Mouse (Mus musculus) midbrain, embryonic 12.5 days (tissue): ENCODE data around the gene 2010111I01Rik. TPM values are rescaled to one million over a fixed set of nuclear protein-coding genes. Genes with fewer than 3 reads are reported as not detected.

Experiments used
- ATAC-seq: fragments of 200-750 bp; cut with Nextera tagmentation; 2 replicates; pipeline ENCODE4 v1.8.0; 2017; ENCODE audit warnings: low read depth, moderate TSS enrichment, moderate library complexity; ENCODE audit not compliant: low FRiP score
- H3K27ac ChIP-seq: fragments of 300-500 bp; sonication (generic); replicated peaks from 2 replicates; pipeline ENCODE4 v1.5.1; 2016; ENCODE audit warnings: mild to moderate bottlenecking
- H3K27me3 ChIP-seq: fragments of 300-500 bp; sonication (generic); 2 replicates; pipeline ENCODE4 v1.6.1; 2016; ENCODE audit warnings: mild to moderate bottlenecking
- H3K36me3 ChIP-seq: fragments of 300-500 bp; sonication (generic); 2 replicates; pipeline ENCODE4 v1.6.1; 2016
- H3K4me1 ChIP-seq: fragments of 300-500 bp; sonication (generic); 2 replicates; pipeline ENCODE4 v1.6.1; 2016
- H3K4me2 ChIP-seq: fragments of 300-500 bp; sonication (generic); replicated peaks from 2 replicates; pipeline ENCODE4 v1.6.1; 2016; ENCODE audit warnings: mild to moderate bottlenecking, moderate library complexity
- H3K4me3 ChIP-seq: fragments of 300-500 bp; sonication (generic); 2 replicates; pipeline ENCODE4 v1.5.1; 2016; ENCODE audit warnings: mild to moderate bottlenecking
- H3K9ac ChIP-seq: fragments of 300-500 bp; sonication (generic); replicated peaks from 2 replicates; pipeline ENCODE4 v1.6.1; 2016; ENCODE audit warnings: mild to moderate bottlenecking, moderate library complexity
- H3K9me3 ChIP-seq: fragments of 300-500 bp; sonication (generic); 2 replicates; pipeline ENCODE4 v1.6.1; 2016; ENCODE audit warnings: mild to moderate bottlenecking
- WGBS: fragments of 180-500 bp; shearing (Covaris S2); methylation state at CpG from one replicate; pipeline ENCODE4 v1.1.7; 2016; 5-methylcytosine and 5-hydroxymethylcytosine counted together
- polyA plus RNA-seq: library from polyadenylated mRNA; unstranded; fragments of >200 nt; fragmentation: Nextera tagmentation; extraction: Ambion mirVana; gene quantifications from 2 replicates; pipeline ENCODE4 v1.2.1, GENCODE M21; 2016

The 2010111I01Rik gene
- polyA plus RNA-seq, 1 experiment from 2014 or later, result 35.7 TPM

GRCm38 (mm10) chr13:63092299-63092698 lies 127.6 kb downstream of the 2010111I01Rik start:
- H3K36me3 ChIP-seq, result no peaks in the 10 kb centered on the region
- no peaks in the 10 kb centered on the region for H3K9me3 ChIP-seq
- WGBS, result 82% methylated on average over 2 of the region's 2 CpGs
- no peak overlapping the region for H3K9ac ChIP-seq
- H3K4me1 ChIP-seq, result peaks cover 11% of the 10 kb centered on the region
- H3K27me3 ChIP-seq, result 0 out of 2 replicates have a peak, but pooled peaks cover 5% of the 10 kb centered on the region
- no peak overlapping the region for H3K4me3 ChIP-seq
- no peak overlapping the region for H3K27ac ChIP-seq
- H3K4me2 ChIP-seq, result no peak overlapping the region
- no peak for ATAC-seq

GRCm38 (mm10) chr13:63092874-63093273 lies 128.2 kb downstream of the 2010111I01Rik start:
- H3K9me3 ChIP-seq, result no peaks in the 10 kb centered on the region
- no peak overlapping the region for H3K9ac ChIP-seq
- H3K4me1 ChIP-seq, result peaks cover 11% of the 10 kb centered on the region
- 0 out of 2 replicates have a peak, but pooled peaks cover 5% of the 10 kb centered on the region for H3K27me3 ChIP-seq
- no peak overlapping the region for H3K27ac ChIP-seq
- no peak for ATAC-seq
- no peak overlapping the region for H3K4me2 ChIP-seq
- 88% methylated on average over 2 of the region's 2 CpGs for WGBS
- H3K4me3 ChIP-seq, result no peak overlapping the region
- H3K36me3 ChIP-seq, result no peaks in the 10 kb centered on the region

GRCm38 (mm10) chr13:63093636-63094035 lies 128.9 kb downstream of the 2010111I01Rik start:
- Histone ChIP-seq H3K36me3 (no peaks in the 10 kb centered on the region), H3K27ac (no peak overlapping the region), H3K4me1 (peaks cover 11% of the 10 kb centered on the region), H3K4me3 (no peak overlapping the region), H3K9me3 (no peaks in the 10 kb centered on the region), H3K27me3 (0 out of 2 replicates have a peak, but pooled peaks cover 5% of the 10 kb centered on the region), H3K4me2 (no peak overlapping the region), H3K9ac (no peak overlapping the region)
- 80% methylated on average over 6 of the region's 6 CpGs for WGBS
- no peak for ATAC-seq

GRCm38 (mm10) chr13:63094317-63095131 lies 129.8 kb downstream of the 2010111I01Rik start:
- H3K4me2 ChIP-seq, result no peak overlapping the region
- H3K36me3 ChIP-seq, result no peaks in the 10 kb centered on the region
- no peak overlapping the region for H3K4me3 ChIP-seq
- H3K27me3 ChIP-seq, result 0 out of 2 replicates have a peak, but pooled peaks cover 5% of the 10 kb centered on the region
- H3K9ac ChIP-seq, result no peak overlapping the region
- H3K4me1 ChIP-seq, result peaks cover 11% of the 10 kb centered on the region
- H3K27ac ChIP-seq, result no peak overlapping the region
- H3K9me3 ChIP-seq, result no peaks in the 10 kb centered on the region
- 12% methylated on average over 8 of the region's 8 CpGs for WGBS
- no peak for ATAC-seq

- H3K4me1 ChIP-seq, result peaks cover 11% of the 10 kb centered on the region
- no peak overlapping the region for H3K9ac ChIP-seq
- no peak overlapping the region for H3K4me2 ChIP-seq
- H3K9me3 ChIP-seq, result no peaks in the 10 kb centered on the region
- no peaks in the 10 kb centered on the region for H3K36me3 ChIP-seq
- no peak overlapping the region for H3K27ac ChIP-seq
- H3K27me3 ChIP-seq, result 0 out of 2 replicates have a peak, but pooled peaks cover 5% of the 10 kb centered on the region
- ATAC-seq, result no peak
- no peak overlapping the region for H3K4me3 ChIP-seq
- WGBS, result 68% methylated on average over 3 of the region's 3 CpGs
Observed at GRCm38 (mm10) chr13:63096764-63097163, 132.1 kb downstream of the 2010111I01Rik start.

GRCm38 (mm10) chr13:63097440-63097930 lies 132.8 kb downstream of the 2010111I01Rik start:
- no peak for ATAC-seq
- H3K27me3 ChIP-seq, result 0 out of 2 replicates have a peak, but pooled peaks cover 5% of the 10 kb centered on the region
- 92% methylated on average over 8 of the region's 8 CpGs for whole genome bisulfite sequencing
- no peaks in the 10 kb centered on the region for H3K9me3 ChIP-seq
- no peak overlapping the region for H3K4me2 ChIP-seq
- no peak overlapping the region for H3K4me3 ChIP-seq
- no peak overlapping the region for H3K9ac ChIP-seq
- no peaks in the 10 kb centered on the region for H3K36me3 ChIP-seq
- no peak overlapping the region for H3K27ac ChIP-seq
- H3K4me1 ChIP-seq, result peaks cover 11% of the 10 kb centered on the region

- Histone ChIP-seq H3K27me3 (no peaks in the 10 kb centered on the region), H3K4me2 (no peak overlapping the region), H3K9ac (no peak overlapping the region), H3K4me3 (no peak overlapping the region), H3K4me1 (no peaks in the 10 kb centered on the region), H3K27ac (no peak overlapping the region), H3K9me3 (no peaks in the 10 kb centered on the region), H3K36me3 (no peaks in the 10 kb centered on the region)
- no peak for ATAC-seq
- 76% methylated on average over 12 of the region's 12 CpGs for WGBS
Observed at GRCm38 (mm10) chr13:63101761-63102160, 137.1 kb downstream of the 2010111I01Rik start.

GRCm38 (mm10) chr13:63102848-63103585 lies 138.3 kb downstream of the 2010111I01Rik start:
- Histone ChIP-seq H3K9me3 (no peaks in the 10 kb centered on the region), H3K36me3 (no peaks in the 10 kb centered on the region), H3K27ac (no peak overlapping the region), H3K4me3 (no peak overlapping the region), H3K27me3 (no peaks in the 10 kb centered on the region), H3K4me1 (no peaks in the 10 kb centered on the region), H3K9ac (no peak overlapping the region), H3K4me2 (no peak overlapping the region)
- ATAC-seq, result peak; percentile 27; the same call in 1 of the 2 replicates
- WGBS, result 52% methylated on average over 8 of the region's 8 CpGs

- no peak overlapping the region for H3K9ac ChIP-seq
Observed at GRCm38 (mm10) chr13:63106574-63106973, 141.9 kb downstream of the 2010111I01Rik start.

GRCm38 (mm10) chr13:63108601-63109000 lies 143.9 kb downstream of the 2010111I01Rik start:
- Histone ChIP-seq H3K4me3 (no peak overlapping the region), H3K4me1 (peaks cover 15% of the 10 kb centered on the region), H3K27ac (no peak overlapping the region), H3K9ac (no peak overlapping the region), H3K4me2 (no peak overlapping the region), H3K36me3 (no peaks in the 10 kb centered on the region), H3K9me3 (peaks cover 3% of the 10 kb centered on the region; the same call in 1 of the 2 replicates), H3K27me3 (no peaks in the 10 kb centered on the region)
- 86% methylated on average over 2 of the region's 2 CpGs for WGBS
- ATAC-seq, result no peak

More at GRCm38 (mm10) chr13:63106574-63106973, 141.9 kb downstream of the 2010111I01Rik start:
- Histone ChIP-seq H3K27me3 (no peaks in the 10 kb centered on the region), H3K4me2 (no peak overlapping the region), H3K27ac (no peak overlapping the region), H3K4me3 (no peak overlapping the region), H3K36me3 (no peaks in the 10 kb centered on the region), H3K4me1 (no peaks in the 10 kb centered on the region), H3K9me3 (peaks cover 3% of the 10 kb centered on the region; the same call in 1 of the 2 replicates)
- WGBS, result 91% methylated on average over 2 of the region's 2 CpGs
- ATAC-seq, result no peak

GRCm38 (mm10) chr13:63111297-63112042 lies 146.8 kb downstream of the 2010111I01Rik start:
- no peaks in the 10 kb centered on the region for H3K36me3 ChIP-seq
- no peak overlapping the region for H3K9ac ChIP-seq
- ATAC-seq, result no peak
- H3K9me3 ChIP-seq, result peaks cover 5% of the 10 kb centered on the region; the same call in 1 of the 2 replicates
- H3K4me2 ChIP-seq, result no peak overlapping the region
- H3K4me1 ChIP-seq, result peaks cover 22% of the 10 kb centered on the region
- H3K4me3 ChIP-seq, result no peak overlapping the region
- WGBS, result 81% methylated on average over 5 of the region's 5 CpGs
- H3K27me3 ChIP-seq, result no peaks in the 10 kb centered on the region
- peak overlapping the region; percentile 87 for H3K27ac ChIP-seq
